Mouse (Mus musculus) embryo, embryonic 11 days (tissue): Measurements from ENCODE around the gene Gm9573.

Source experiments
- DNase-seq: peaks from one replicate; pipeline ENCODE4 v3.0.0-alpha.2; 2015

Gene Gm9573

DNA sequence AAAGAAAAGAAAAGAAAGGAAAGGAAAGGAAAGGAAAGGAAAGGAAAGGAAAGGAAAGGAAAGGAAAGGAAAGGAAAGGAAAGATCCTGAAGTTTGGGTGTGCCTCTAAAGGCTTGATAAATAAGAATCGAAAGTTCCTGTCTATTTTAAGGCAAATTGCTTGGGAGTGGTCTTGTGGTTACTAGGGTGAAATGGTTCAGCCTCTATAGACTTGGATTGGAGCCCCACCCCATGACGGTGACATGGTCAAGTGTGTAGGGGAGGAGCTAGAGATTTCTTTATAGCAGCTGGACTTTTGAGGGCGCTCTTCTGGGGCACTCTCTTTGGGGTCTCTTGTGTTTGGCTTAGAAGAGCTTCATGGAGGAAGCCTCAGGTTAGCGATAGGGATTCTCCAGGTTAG is 32.7 kb downstream of the Gm9573 start:
- DNase-seq: no peak

GRCm38 (mm10) chr17:35592131-35592530 is 34.3 kb downstream of the Gm9573 start:
- no peak for DNase-seq

DNA sequence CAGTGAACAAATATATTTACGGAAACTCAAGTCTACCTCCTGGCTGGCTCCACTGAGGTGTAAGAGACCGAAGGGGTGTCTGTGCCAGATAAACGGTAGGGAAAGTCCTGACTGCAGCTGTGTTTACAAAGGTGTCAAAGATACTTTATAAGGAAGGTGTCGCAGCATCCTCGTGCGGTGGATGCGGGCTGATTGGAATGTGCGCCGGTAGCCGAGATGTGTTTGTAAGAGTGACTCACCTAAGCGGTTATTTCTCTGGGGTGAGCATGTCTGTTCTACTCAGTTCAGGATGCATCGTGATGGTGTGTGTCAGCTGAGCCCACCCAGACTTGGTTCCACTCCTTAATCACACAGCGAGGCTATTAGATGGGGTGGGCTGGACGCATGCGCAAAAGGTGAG is 34.7 kb downstream of the Gm9573 start:
- DNase-seq: no peak

GRCm38 (mm10) chr17:35591219-35591578 is 35.2 kb downstream of the Gm9573 start:
- no peak for DNase-seq

GRCm38 (mm10) chr17:35590410-35591218 is 35.8 kb downstream of the Gm9573 start:
- peak; percentile 79 for DNase-seq

DNA sequence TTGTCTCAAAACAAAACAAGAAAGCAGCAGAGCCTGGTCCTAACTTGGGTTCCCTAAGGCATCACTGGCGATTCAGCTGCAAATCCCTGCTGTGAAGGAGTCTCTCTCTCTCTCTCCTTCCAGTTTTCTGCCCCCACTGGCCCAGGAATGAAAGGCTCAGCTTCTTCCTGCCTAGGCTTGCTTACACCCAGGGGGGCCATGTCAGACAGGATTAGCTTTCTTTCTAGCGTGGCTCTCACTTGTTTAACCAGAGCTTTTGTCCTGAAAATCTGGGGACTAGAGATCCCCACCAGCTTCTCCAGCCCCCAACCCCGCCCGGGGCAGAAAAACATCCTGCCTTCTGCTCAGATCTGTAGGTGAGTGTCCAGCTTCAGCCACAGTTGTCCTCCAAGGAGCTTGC is 38.0 kb downstream of the Gm9573 start:
- no peak for DNase-seq

- no peak for DNase-seq
Measured at GRCm38 (mm10) chr17:35587291-35587690, 39.1 kb downstream of the Gm9573 start.

DNA sequence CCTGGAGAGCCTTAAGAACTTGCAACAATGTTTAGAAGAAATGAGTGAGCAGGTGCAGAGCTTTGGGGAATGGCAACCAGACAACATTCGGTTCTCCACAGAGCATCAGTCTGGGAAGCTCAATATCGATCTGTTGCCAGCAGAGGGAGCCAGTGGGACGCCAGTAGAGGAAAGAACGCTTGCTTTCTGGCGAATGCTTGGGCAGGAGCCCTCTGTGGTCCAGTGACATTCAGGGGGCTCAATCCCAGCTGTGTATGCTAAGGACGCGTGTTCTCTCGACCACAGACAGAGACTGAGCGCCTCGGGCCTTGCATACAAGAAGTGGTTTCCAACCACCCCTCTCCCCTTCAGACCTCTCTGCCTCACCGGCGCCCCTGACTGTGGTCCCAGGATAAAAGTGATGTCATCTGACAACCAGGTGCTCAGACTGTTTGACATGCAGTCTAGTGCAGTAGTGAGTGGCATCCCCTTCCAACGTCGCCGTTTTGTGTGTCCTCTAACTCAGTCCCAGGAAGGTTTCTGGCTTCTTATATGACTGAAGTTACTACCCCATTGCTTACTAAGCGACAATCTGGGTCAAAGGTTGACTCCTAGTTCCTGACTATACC is 42.0 kb downstream of the Gm9573 start:
- DNase-seq: peak; percentile 89

- DNase-seq: no peak
Measured at GRCm38 (mm10) chr17:35582900-35583299, 43.5 kb downstream of the Gm9573 start.

- DNase-seq: peak; percentile 86
Measured at GRCm38 (mm10) chr17:35578211-35578610, 48.2 kb downstream of the Gm9573 start.

- no peak for DNase-seq
Measured at GRCm38 (mm10) chr17:35571477-35571876, 55.0 kb downstream of the Gm9573 start.

GRCm38 (mm10) chr17:35570836-35571235 is 55.6 kb downstream of the Gm9573 start:
- DNase-seq: no peak

GRCm38 (mm10) chr17:35569091-35569944 is 57.1 kb downstream of the Gm9573 start:
- DNase-seq: peak; percentile 58
